Mouse (Mus musculus) stomach, postnatal 0 days (tissue): ENCODE results near the gene Gm5565.

ENCODE experiments used
- CTCF ChIP-seq: IDR thresholded peaks from 2 replicates; pipeline ENCODE4 v1.5.1; 2016; ENCODE audit warnings: antibody characterized with exemption, low read depth, mild to moderate bottlenecking, moderate library complexity
- EP300 ChIP-seq: optimal IDR thresholded peaks from 2 replicates; pipeline ENCODE3; 2016; ENCODE audit warnings: antibody characterized with exemption

DNA sequence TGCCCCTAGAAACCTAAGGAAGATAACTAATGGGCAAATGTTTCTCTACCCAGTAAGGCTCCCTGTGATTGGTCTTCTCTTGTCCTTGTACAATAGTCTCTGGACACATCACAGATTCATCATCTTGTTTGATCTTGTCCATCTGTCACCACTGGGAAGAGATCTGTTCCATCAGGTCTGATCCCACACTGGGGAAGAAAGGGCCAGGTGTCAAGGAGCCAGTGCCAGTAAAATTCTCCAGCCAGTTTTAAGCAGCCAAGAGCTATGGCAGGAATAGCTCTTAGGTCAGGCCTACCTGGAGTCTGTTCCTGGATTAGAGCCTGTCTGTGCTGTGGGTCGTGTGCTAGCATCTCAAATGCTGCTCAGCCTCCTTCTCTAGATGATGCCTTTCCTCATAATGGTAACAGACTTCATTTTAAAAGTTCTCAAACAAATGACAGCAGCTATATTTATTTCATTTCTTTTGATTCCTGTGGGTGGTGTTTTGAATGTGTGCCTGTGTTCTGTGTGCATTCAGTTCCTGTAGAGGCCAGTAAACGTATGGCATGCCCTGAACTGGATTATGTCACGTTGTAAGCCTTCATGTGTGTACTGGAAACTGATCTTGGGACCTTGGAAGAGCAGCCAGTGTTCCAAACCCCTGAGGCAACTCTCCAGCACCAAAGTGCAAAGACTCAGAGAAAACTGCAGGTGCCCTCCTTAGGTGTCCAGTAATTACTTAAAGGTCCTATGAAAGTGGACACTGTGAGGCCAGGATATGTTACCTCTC lies 30.3 kb upstream of the Gm5565 start:
- TF ChIP-seq CTCF = no peak
- no peak for TF ChIP-seq EP300
